Mouse (Mus musculus): Measurements from ENCODE around the gene Man1a2. TPM values are rescaled to one million over a fixed set of nuclear protein-coding genes. Genes with fewer than 3 reads are reported as not detected.

Gene Man1a2
- polyA plus RNA-seq, 1 experiment: not detected

DNA sequence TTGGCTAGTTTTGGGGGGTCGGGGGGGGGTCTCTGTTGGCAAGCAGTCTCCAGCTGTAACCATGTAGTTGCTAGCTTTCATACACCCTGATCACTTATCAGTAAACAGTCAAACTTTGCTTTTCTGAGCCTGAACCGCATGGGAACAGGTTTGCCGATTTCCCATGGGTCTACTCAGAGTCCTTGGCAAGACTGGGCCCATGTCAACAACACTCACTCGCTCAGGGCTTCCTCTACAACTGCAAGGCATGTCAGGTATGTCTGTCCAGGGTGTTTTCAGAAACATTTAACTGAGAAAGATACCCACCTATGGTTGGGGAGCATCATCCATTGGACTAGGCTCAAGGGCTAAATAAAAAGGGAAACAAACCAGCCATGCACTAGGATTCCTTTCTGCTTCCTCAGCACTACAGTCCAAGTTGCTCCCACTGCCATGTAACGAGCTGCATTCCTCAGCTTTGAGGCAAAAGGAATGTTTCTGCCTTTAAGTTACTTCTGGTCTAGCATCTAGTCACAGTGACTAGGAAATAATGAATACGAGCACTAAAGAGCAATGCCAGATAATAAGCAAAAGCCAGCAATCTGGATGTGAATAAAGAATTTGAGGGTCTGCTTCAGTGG is 6.2 kb downstream of the Man1a2 start:
- Histone ChIP-seq H3K4me3 (ENCODE audit: insufficient read depth, low read depth, low read length) (no peak overlapping the region), H3K4me1 (ENCODE audit: control insufficient read depth, insufficient read depth, low read length) (peaks cover 7% of the 10 kb centered on the region), H3K27ac (ENCODE audit: insufficient read depth, low read depth, low read length) (no peak overlapping the region)
- TF ChIP-seq POLR2A (IDR thresholded peaks at IDR 0.05; ENCODE audit: insufficient read depth, low read depth, low read length) (no peak), CTCF (IDR thresholded peaks at IDR 0.05; ENCODE audit: insufficient read depth, low read depth, low read length) (no peak)
- 89% methylated on average over 6 of the region's 6 CpGs for WGBS

- Histone ChIP-seq H3K27ac (ENCODE audit: insufficient read depth, low read depth, low read length) (no peak overlapping the region), H3K4me3 (ENCODE audit: insufficient read depth, low read depth, low read length) (no peak overlapping the region), H3K4me1 (ENCODE audit: control insufficient read depth, insufficient read depth, low read length) (0 out of 2 replicates have a peak, but pooled peaks cover under 1% of the 10 kb centered on the region)
- TF ChIP-seq POLR2A (IDR thresholded peaks at IDR 0.05; ENCODE audit: insufficient read depth, low read depth, low read length): no peak
- no peak for TF ChIP-seq CTCF (IDR thresholded peaks at IDR 0.05; ENCODE audit: insufficient read depth, low read depth, low read length)
- WGBS: 50% methylated on average over 4 of the region's 4 CpGs
These were observed 10.2 kb downstream of the Man1a2 start for GRCm38 (mm10) chr3:100675146-100675545.

GRCm38 (mm10) chr3:100670412-100670811 is 14.9 kb downstream of the Man1a2 start:
- WGBS: 94% methylated on average over 2 of the region's 2 CpGs
- TF ChIP-seq CTCF (IDR thresholded peaks at IDR 0.05; ENCODE audit: insufficient read depth, low read depth, low read length): no peak
- no peak for TF ChIP-seq POLR2A (IDR thresholded peaks at IDR 0.05; ENCODE audit: insufficient read depth, low read depth, low read length)
- Histone ChIP-seq H3K27ac (ENCODE audit: insufficient read depth, low read depth, low read length) (no peak overlapping the region), H3K4me1 (ENCODE audit: control insufficient read depth, insufficient read depth, low read length) (no peaks in the 10 kb centered on the region), H3K4me3 (ENCODE audit: insufficient read depth, low read depth, low read length) (no peak overlapping the region)

GRCm38 (mm10) chr3:100653291-100653690 is 32.0 kb downstream of the Man1a2 start:
- no peaks in the 10 kb centered on the region for H3K4me1 ChIP-seq (ENCODE audit: control insufficient read depth, insufficient read depth, low read length)
- H3K4me3 ChIP-seq (ENCODE audit: insufficient read depth, low read depth, low read length): no peak overlapping the region
- 84% methylated on average over 1 of the region's 1 CpGs for WGBS
- H3K27ac ChIP-seq (ENCODE audit: insufficient read depth, low read depth, low read length): no peak overlapping the region
- TF ChIP-seq POLR2A (IDR thresholded peaks at IDR 0.05; ENCODE audit: insufficient read depth, low read depth, low read length): no peak
- no peak for TF ChIP-seq CTCF (IDR thresholded peaks at IDR 0.05; ENCODE audit: insufficient read depth, low read depth, low read length)

DNA sequence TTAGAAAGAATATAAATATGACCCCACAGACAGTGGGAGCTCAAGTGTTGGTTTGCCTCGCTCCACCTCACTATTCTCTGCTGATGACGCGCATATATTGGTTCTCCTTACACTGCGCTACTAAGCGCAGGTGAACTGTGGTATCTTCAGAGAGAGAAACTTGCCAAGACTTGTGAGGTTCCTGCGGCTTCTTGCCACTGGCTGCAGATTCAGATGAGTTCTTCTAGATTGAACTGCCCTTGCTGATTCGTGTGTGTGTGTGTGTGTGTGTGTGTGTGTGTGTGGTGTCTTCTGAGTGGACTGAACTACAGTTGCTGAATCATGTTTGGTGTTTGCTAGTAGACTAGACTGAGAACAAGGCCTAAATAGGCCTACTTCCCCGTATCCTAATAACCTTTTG is 43.7 kb downstream of the Man1a2 start:
- no peak overlapping the region for H3K27ac ChIP-seq (ENCODE audit: insufficient read depth, low read depth, low read length)

GRCm38 (mm10) chr3:100636255-100636654 is 49.0 kb downstream of the Man1a2 start:
- Histone ChIP-seq H3K27ac (ENCODE audit: insufficient read depth, low read depth, low read length) (no peak overlapping the region), H3K4me1 (ENCODE audit: control insufficient read depth, insufficient read depth, low read length) (no peaks in the 10 kb centered on the region), H3K4me3 (ENCODE audit: insufficient read depth, low read depth, low read length) (no peak overlapping the region)
- WGBS: 67% methylated on average over 2 of the region's 2 CpGs
- TF ChIP-seq POLR2A (IDR thresholded peaks at IDR 0.05; ENCODE audit: insufficient read depth, low read depth, low read length) (no peak), CTCF (IDR thresholded peaks at IDR 0.05; ENCODE audit: insufficient read depth, low read depth, low read length) (no peak)

More for the DNA sequence above, 43.7 kb downstream of the Man1a2 start:
- Histone ChIP-seq H3K4me1 (ENCODE audit: control insufficient read depth, insufficient read depth, low read length) (no peaks in the 10 kb centered on the region), H3K4me3 (ENCODE audit: insufficient read depth, low read depth, low read length) (no peak overlapping the region)
- WGBS: 89% methylated on average over 8 of the region's 8 CpGs
- TF ChIP-seq CTCF (IDR thresholded peaks at IDR 0.05; ENCODE audit: insufficient read depth, low read depth, low read length) (no peak), POLR2A (IDR thresholded peaks at IDR 0.05; ENCODE audit: insufficient read depth, low read depth, low read length) (no peak)

- 79% methylated on average over 4 of the region's 4 CpGs for WGBS
- TF ChIP-seq POLR2A (IDR thresholded peaks at IDR 0.05; ENCODE audit: insufficient read depth, low read depth, low read length): no peak
- TF ChIP-seq CTCF (IDR thresholded peaks at IDR 0.05; ENCODE audit: insufficient read depth, low read depth, low read length): no peak
These were observed 50.5 kb downstream of the Man1a2 start for GRCm38 (mm10) chr3:100634821-100635220.

DNA sequence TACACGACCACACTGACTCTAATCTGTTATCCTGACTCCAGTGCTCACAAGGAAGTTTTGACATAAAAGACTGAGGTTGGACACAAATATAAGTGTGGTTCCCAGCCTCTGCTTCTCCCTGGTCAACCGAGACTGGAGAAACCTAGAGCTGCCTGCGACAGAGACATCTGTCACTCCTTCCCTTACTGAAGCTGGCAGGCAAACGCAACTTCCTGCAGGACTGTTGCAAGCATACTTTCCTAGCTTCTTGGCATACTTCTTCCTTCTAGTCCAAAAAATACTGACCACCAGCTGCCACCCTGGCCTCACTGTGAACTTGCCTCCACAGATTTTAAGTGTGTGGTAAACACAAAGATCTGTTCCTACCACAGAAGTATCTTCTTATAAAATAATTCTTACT is 66.8 kb downstream of the Man1a2 start:
- Histone ChIP-seq H3K27ac (ENCODE audit: insufficient read depth, low read depth, low read length) (no peak overlapping the region), H3K4me3 (ENCODE audit: insufficient read depth, low read depth, low read length) (no peak overlapping the region), H3K4me1 (ENCODE audit: control insufficient read depth, insufficient read depth, low read length) (no peaks in the 10 kb centered on the region)
- WGBS: 94% methylated on average over 4 of the region's 4 CpGs
- TF ChIP-seq POLR2A (IDR thresholded peaks at IDR 0.05; ENCODE audit: insufficient read depth, low read depth, low read length): no peak
- TF ChIP-seq CTCF (IDR thresholded peaks at IDR 0.05; ENCODE audit: insufficient read depth, low read depth, low read length): no peak

More at GRCm38 (mm10) chr3:100634821-100635220, 50.5 kb downstream of the Man1a2 start:
- no peak overlapping the region for H3K27ac ChIP-seq (ENCODE audit: insufficient read depth, low read depth, low read length)
- H3K4me3 ChIP-seq (ENCODE audit: insufficient read depth, low read depth, low read length): no peak overlapping the region
- H3K4me1 ChIP-seq (ENCODE audit: control insufficient read depth, insufficient read depth, low read length): no peaks in the 10 kb centered on the region

- no peaks in the 10 kb centered on the region for H3K4me1 ChIP-seq (ENCODE audit: control insufficient read depth, insufficient read depth, low read length)
- H3K4me3 ChIP-seq (ENCODE audit: insufficient read depth, low read depth, low read length): no peak overlapping the region
- TF ChIP-seq CTCF (IDR thresholded peaks at IDR 0.05; ENCODE audit: insufficient read depth, low read depth, low read length) (no peak), POLR2A (IDR thresholded peaks at IDR 0.05; ENCODE audit: insufficient read depth, low read depth, low read length) (no peak)
- WGBS: 35% methylated on average over 1 of the region's 1 CpGs
- H3K27ac ChIP-seq (ENCODE audit: insufficient read depth, low read depth, low read length): no peak overlapping the region
These were observed 74.4 kb downstream of the Man1a2 start for GRCm38 (mm10) chr3:100610916-100611315.

Data from olfactory bulb, adult 2 months (tissue).